Mouse (Mus musculus) spleen, adult 12 weeks (tissue): ENCODE measurements around the gene Lrrc8d.

Source experiments
- DNase-seq: peaks from one replicate; pipeline ENCODE4 v3.0.0; 2022; ENCODE audit warnings: low spot score

Lrrc8d gene

DNA sequence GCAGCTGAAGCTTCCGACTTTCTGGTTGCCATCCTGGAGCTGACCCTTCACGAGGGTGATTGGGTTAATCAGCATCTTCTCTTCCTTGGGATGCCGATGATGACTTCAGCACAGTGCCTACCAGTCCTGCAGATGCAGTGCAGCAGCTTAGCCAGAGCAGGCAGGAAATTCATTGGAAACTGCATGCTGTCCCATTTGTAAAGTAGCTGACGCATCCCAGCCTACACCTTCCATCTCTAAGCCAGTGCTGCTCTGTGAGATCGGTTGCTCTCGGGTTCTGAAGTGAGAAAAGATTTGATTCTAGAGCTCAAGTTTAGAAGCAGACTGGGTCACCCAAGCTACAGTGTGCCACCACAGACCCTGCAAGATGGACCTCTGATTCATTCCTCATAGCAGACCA is 121.6 kb downstream of the Lrrc8d start:
- no peak for DNase-seq

DNA sequence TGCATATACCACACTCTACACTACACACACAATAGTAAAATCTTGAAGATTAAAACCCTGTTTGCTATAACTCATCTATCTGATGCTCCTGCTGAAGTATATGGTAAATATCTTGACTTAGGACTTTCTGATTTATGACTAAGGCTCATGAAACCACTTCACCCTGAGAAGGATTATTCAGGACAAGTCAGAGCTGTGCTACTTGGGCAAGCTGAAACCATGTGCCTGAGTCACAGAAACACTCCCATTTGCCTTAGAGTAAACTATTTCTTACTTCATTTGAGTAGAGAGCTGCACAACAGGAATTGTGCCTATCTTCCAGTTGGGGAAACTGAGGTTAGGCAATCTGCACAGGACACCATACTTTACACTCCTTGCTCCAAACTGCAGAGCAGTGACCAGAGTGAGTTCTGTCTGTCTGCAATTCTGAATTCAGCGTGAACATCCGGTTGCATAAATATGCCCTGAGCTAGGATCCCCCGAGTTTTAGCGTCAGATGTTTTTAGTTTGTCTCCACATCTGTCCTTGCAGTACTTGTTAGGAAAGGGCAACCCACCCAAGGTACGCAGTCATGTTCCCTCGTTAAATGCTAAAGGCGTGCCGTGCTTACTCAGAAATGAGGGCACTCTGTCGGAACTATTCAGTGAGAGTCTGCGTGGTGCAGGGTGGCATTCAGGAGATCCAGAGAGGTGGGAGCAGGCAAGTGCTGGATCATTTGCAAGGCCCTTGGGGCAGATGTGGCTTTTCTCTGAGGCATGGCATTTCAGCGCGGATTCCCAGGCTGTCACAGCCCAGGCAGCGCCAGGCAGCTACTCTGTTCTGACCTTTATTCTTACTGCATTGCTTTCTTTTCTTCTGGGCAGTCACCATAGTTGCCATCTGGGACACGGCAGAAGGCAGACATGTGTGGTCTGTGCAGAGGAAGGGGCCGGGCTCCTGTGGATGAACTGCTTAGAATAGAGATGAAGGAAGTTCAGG is 123.0 kb downstream of the Lrrc8d start:
- no peak for DNase-seq

DNA sequence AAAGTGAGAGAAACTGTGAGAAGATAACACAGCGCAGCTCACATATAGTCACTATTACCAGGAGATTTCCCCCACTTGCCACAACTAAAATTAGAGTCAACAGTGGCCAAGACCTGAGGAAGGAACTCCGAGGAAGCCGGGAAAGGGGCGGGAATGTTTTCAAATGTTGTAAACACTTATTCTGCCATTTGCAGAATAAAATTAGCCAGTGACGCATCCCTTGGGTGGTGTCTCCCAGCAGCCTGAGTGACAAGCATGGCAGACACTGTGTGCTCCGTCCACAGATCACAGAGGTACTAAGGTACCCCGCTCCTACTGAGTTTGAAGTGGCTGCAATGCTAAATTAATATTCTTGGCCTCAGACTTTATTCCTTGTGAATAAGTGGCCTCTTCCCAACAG is 124.5 kb downstream of the Lrrc8d start:
- DNase-seq = no peak

DNA sequence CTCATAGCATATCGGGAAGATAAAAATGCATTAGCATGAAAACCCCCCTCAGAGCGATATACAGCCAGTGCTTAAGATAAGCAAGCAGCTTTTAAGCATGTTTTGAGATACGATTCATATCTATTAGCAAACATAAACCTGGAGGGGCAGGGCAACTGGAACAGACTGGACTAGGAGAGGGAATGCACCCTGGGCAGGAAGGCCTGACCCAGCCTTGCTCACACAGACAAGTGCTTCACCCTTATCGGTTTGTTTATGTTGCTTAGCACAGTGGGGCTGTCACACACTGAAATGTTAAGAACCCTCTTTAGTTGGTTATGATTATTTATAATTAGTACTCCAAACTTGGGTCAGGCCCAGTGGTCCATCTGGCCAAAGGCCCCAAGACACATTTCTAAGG is 125.1 kb downstream of the Lrrc8d start:
- DNase-seq = no peak

DNA sequence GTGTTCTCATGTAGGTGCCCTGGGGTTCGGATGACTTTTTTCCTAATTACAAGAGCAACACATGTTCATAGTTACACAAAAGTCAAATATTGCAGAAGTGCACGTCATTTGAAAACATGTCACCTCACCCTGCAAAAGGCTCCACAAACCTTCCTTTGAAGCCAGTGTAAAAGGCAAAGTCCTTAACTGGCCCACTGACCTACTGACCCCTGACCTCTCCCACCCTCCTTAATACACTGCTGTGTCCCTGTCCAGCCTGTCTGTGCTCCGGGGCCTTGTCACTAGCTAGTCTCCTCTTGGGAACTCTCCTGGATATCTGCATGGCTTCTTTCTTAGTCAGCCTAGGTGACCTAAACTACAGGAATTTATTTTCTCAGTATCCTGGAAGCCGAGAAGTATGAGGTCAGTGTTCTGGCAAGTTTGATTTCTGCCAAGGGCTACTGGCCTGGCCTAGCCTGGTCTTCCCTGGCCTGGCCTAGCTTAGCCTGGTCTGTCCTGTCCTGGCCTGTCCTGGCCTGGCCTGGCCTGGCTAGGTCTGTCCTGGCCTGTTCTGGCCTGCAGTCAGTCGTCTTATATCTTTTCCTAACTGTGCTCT is 127.2 kb downstream of the Lrrc8d start:
- DNase-seq = no peak

GRCm38 (mm10) chr5:105828050-105828449 is 128.3 kb downstream of the Lrrc8d start:
- DNase-seq = no peak

DNA sequence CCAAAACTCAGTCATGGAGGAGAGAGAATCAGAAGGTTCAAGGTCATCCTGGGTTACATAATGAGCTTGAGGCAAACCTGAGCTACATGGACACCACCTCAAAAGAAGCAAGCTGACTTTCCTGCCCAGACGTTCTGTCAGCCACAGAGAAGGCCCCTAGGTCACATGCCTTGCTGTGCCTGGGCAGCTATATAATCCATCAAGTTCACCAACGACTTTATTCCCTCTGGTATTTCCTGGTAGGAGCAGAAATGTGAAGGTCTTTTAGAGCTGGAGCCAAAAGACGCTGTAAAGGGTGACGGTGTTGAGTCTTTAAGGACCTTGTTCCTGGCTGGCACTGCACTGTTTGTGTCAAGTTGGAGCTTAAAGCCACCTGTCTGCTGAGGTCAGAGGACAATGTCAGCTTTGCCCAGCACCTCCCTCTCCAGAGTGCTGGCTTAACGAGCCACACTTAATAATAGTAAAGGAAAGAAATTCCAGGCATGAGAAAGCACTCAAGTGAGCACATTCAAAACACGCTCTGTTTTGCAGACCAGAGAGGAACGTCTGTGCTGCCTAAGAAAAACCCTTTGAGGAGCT is 129.3 kb downstream of the Lrrc8d start:
- no peak for DNase-seq

DNA sequence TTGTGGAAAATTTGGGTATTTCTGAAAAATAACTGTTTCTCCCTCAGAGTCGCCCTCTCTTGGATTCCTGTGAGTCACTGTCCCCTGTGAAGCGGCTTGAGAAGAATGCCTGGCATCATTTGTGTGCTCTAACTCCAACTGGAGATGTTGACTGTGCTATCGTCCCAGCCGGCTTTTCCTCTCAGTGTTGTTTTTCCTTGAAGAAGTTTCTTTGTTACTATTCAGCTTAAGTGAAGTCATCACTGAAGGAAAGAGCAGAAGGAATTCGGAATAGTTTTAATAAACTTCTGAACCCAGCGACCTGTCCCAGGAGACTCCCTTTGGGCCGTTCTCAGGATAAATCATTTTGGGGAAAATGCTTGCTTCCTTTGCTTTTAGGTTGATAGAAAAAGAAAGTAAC is 132.4 kb downstream of the Lrrc8d start:
- DNase-seq = no peak

DNA sequence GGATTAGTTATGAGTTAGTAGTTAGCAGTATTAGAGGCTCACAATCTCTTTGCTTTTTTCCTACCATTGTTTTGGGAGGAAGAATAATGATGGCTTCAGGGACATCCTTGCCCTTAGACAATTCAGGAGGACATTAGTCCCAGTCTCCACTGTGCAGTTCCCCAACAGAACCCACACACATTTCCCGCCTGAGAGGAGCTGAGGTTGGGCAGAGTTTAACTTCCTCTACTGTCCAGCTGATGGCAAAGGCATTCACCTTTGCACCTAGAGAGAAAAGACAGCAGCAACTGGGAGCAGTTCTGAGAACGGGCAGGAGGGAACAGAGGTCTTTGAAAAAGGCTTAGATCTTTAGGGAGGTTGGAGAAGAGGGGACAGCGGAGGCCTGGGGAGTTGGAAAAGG is 134.2 kb downstream of the Lrrc8d start:
- DNase-seq = no peak

- DNase-seq = no peak
Observed at GRCm38 (mm10) chr5:105836006-105836405, 136.2 kb downstream of the Lrrc8d start.

DNA sequence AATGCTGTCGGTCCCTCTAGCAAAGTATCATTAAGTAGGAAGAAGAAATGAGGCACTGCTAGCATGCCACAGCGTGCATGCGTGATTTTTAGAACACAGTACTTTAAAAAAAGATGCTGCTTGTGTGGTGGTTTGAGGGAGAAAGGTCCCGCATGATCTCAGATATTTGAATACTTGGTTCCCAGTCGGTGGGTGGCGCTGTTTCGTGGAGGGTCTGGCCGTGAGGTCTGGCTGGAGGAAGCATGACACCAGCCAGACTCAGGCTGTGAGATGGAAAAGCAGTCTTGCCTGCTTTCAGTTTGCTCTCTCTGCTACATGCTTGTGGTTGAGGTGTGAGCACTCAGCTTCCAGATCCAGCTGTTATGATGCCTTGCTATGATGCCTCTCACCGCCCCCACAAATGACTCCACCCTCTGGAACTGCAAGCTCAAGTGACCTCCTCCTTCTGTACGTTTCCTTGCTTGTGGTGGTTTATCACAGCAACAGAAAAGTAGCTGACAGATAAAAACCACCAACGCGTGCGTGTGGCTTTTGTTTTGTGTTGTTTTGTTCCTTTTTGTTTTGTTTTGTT is 140.1 kb downstream of the Lrrc8d start:
- no peak for DNase-seq

- no peak for DNase-seq
Observed at GRCm38 (mm10) chr5:105844044-105844753, 144.4 kb downstream of the Lrrc8d start.

- no peak for DNase-seq
Observed at GRCm38 (mm10) chr5:105845041-105845440, 145.3 kb downstream of the Lrrc8d start.

DNA sequence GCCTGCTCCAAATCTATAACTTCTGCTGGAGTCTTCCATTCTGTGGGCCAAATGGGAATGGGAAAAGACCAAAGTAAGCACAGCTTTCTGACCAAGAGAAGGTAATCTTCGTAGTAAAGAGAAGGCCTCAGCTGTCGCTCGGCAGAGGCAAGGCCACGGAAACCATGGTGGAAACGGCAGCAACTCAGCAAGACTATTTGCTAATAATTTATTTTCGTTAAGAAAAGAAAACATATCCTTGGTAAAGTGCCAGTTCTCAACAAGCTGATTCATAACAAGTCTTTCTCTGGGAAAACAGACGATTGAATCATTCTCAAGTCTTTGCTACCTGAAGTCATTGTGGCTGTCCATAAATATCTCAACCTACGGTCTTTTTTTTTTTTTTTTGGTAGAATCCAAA is 148.0 kb downstream of the Lrrc8d start:
- no peak for DNase-seq

DNA sequence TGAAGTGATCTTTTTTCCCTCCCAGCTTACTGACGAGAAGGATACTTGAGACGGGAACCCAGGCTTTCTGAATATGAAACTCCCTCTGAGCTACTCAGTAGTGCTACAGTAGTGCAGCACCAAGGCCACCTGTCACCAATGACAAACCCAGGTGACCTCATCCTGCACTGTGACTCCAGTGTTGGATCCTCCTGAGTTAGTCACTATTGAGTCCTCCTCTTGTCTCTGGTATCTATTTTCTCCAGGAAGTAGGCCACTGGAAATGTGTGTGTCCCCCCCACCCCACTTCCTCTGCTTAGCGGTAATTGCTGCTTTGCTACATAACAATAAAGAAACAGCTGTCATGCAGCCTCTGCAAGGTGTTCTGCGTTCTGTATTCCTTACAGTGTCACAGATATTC is 149.5 kb downstream of the Lrrc8d start:
- DNase-seq = no peak

DNA sequence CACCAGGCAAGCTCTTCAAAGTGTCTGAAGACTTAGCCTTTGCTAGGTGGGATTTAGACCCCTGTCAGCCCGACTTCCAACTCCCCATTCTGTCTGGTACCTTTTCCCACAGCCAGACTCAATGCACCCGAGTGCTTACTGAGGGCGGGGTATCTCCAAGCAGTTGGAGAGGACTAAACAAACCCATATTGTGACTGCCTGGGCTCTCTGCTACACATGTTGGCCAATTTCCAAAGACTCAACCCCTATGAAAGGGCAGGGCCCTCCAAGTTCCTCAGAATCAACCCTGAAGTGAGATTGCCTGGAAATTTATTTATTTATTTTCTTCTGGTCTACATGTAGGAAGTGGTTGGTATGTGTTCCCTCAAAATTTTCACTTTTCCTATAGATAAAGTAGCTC is 149.9 kb downstream of the Lrrc8d start:
- no peak for DNase-seq

DNA sequence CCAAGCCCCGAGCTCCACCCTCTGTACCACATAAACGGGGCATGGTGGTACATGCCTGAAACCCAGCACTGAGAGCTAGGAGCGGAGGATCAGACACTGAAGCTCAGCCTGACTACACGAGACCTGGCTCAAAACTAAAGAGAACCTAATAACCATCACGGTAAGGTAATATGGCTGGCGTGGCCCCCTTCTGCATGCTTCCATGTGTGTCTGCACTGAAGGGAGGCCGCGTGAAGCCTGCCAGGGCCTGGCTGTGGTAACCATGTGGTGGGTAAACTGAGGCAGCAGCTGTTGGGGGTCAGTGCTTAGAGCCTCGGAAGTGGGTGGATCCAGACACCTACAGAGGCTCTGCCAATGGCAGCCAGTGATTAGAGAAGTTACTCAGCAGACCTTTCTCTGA is 153.5 kb downstream of the Lrrc8d start:
- no peak for DNase-seq

DNA sequence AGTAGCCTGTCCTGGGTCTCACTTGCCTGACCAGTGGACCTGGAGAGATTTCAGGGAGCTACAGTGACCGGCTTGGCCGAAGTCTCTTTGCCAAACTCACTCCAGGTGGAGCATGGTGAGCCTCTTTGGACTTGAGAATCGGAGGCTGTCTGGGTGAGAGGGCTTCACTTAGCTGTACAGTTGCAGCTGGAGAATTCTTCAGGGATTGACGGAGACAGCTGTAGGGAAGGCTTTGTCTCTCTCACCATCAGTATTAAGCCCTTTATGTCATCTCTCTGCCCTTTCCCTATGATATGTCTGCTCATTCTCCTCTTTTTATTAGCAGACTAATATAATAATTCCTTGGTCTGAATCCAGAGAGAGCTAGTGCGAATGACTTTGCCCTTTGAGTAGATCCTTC is 157.7 kb downstream of the Lrrc8d start:
- no peak for DNase-seq

DNA sequence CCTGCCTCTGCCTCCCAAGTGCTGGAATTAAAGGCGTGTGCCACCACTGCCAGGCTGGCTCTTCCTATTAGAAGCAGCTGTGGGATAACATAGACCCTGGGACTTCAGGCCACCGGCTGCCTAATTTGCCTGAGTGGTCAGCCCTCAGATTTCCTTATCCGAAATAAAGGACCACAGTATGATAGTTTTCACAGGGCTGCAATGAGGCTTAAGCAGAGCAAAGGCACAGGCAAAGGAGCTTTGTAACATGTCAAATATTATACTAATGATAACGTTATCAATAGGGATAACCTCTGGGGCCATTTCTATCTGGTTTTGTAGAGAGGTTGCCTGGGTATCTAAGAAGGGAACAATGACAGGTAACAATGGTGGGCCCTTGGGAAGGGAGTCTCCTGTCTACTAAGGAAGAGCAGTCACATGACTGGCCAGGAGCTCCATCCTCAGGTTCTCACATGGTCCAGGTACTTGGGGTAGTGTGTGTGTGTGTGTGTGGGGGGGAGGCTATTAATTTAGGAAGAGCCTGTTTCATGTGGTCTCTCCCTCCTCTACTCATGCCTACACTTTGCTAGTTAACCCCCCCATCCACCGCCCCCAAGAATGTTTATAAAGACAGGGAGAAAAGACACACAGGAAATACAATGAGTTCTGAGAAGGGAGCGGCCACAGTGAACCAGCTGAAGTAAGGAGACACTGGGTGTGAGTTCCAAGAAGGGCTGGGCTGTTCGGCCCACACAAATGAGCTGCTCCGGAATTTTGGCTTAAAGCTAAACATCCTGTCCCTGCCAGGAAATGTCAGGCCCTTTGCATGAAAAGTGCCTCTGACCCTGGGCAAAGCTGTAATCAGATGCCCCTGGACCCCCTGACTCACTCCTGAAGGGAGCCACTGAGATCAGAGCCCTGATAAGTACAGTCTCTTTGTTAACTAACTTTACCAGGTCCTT is 159.3 kb downstream of the Lrrc8d start:
- DNase-seq = no peak

DNA sequence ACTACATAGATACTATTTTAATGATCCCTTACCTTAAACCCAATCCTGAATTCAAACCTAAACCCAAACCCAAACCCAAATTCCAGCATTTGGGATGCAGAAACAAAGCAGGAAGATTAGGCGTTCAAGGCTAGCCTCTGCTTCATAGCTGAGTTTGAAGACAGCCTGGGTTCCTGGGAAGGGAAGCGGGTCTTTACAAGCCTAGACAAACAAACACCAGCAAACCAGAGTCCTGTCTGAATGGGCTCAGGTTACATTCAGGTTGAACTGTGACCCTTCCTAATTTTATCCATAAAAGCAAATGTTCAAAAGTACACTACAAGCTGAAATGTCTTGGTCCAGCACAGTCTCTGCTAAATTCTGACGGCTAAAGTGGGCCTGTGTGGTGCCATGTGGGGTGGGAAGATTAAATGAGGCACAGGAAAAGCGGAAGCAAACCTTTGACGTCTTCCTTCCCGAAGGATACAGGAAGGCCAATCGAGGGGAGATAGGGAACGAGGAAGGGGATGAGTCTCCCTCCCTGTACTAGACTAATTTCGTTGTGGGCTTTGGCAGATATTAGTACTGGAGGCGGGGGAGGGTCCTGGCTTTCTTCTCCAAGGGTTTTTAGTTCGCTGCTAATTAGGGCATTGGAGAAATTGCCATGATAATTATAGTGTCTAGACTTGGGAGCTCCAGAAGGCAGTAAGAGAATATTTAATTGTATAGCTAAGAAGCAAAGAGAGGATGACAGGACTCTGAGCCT is 160.1 kb downstream of the Lrrc8d start:
- DNase-seq = no peak
